ENCODE assay signal across 8 mouse cellular contexts in the genomic region with DNA sequence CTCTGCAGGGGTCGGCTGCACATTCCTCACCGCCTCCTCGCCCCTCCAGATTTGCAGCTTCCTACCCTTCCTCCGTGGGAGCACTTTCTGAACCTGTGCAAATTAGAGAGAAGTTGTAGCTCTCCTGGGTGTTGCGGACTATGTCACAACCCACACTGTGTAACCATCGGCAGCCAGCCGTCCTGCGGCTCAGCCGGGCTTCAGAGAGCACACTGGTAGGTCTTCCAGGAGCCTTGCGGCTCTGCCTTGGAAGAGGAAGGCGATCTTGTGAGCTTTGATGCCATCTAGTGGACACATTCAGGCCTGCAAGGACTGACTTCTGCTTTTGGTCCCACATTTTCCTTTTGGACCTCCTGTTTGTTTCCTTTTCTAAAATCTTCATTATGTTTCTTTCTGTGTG. TPM values are rescaled to one million over a fixed set of nuclear protein-coding genes. Genes with fewer than 3 reads are reported as not detected.
DNase-seq lines count a peak whose midpoint lies in the region; ATAC-seq and TF ChIP-seq lines count a peak whose summit lies in the region.

No protein-coding gene starts in this region.

- no peak for TF ChIP-seq POLR2A in olfactory bulb, adult 2 months (IDR thresholded peaks at IDR 0.05; ENCODE audit: insufficient read depth, low read depth, low read length)

- under 1% methylated on average over 11 of the region's 11 CpGs for WGBS in forebrain, embryonic 16.5 days
- WGBS in lung, embryonic 14.5 days = under 1% methylated on average over 11 of the region's 11 CpGs
- 0% methylated on average over 11 of the region's 11 CpGs for WGBS in olfactory bulb, adult 2 months

- no peaks in the 10 kb centered on the region for H3K36me3 ChIP-seq in ES-E14 (ENCODE audit: control insufficient read depth, insufficient read depth, low read length, poor library complexity, severe bottlenecking)
- H3K36me3 ChIP-seq in forebrain, embryonic 16.5 days (ENCODE audit: control insufficient read depth, insufficient read depth) = no peaks in the 10 kb centered on the region
- H3K36me3 ChIP-seq in lung, embryonic 14.5 days (ENCODE audit: insufficient read depth) = no peaks in the 10 kb centered on the region

- H3K4me1 ChIP-seq in ES-E14 (ENCODE audit: control insufficient read depth in 2 of 2, insufficient read depth in 2 of 2, low read length in 2 of 2, poor library complexity in 1 of 2) = peaks cover 4 to 23% of the 10 kb centered on the region in 2 experiments; a peak in 3 of 4 replicates
- H3K4me1 ChIP-seq in forebrain, embryonic 16.5 days (replicated peaks; ENCODE audit: control insufficient read depth, insufficient read depth, low read length) = peaks cover 18% of the 10 kb centered on the region
- H3K4me1 ChIP-seq in lung, embryonic 14.5 days (ENCODE audit: insufficient read depth) = peaks cover 4% of the 10 kb centered on the region; the same call in 1 of the 2 replicates
- H3K4me1 ChIP-seq in olfactory bulb, adult 2 months (ENCODE audit: control insufficient read depth, insufficient read depth, low read length) = peaks cover 17% of the 10 kb centered on the region

- H3K27ac ChIP-seq in ES-E14 (ENCODE audit: insufficient read depth, low read depth, low read length, poor library complexity, severe bottlenecking) = no peak overlapping the region
- H3K27ac ChIP-seq in forebrain, embryonic 16.5 days (ENCODE audit: low read length) = no peak overlapping the region
- no peak overlapping the region for H3K27ac ChIP-seq in lung, embryonic 14.5 days (ENCODE audit: low read depth)
- no peak overlapping the region for H3K27ac ChIP-seq in olfactory bulb, adult 2 months (ENCODE audit: insufficient read depth, low read depth, low read length)

- H3K9me3 ChIP-seq in ES-E14 (ENCODE audit: control insufficient read depth, insufficient read depth, low read depth, low read length) = no peaks in the 10 kb centered on the region
- no peaks in the 10 kb centered on the region for H3K9me3 ChIP-seq in forebrain, embryonic 16.5 days (ENCODE audit: control insufficient read depth, low read length)
- H3K9me3 ChIP-seq in lung, embryonic 14.5 days (ENCODE audit: low read depth, low read length) = no peaks in the 10 kb centered on the region

- TF ChIP-seq CTCF in lung, embryonic 14.5 days (IDR thresholded peaks at IDR 0.05; ENCODE audit: low read depth) = peak; percentile 97
- TF ChIP-seq CTCF in olfactory bulb, adult 2 months (IDR thresholded peaks at IDR 0.05; ENCODE audit: insufficient read depth, low read depth, low read length) = no peak

- peak overlapping the region; percentile 84 for H3K4me2 ChIP-seq in forebrain, embryonic 16.5 days (ENCODE audit: low read length)
- peak overlapping the region; percentile 88 for H3K4me2 ChIP-seq in lung, embryonic 14.5 days

- H3K27me3 ChIP-seq in forebrain, embryonic 16.5 days (replicated peaks; ENCODE audit: control insufficient read depth, insufficient read depth, low read length) = no peaks in the 10 kb centered on the region; the same call in 1 of the 2 replicates
- H3K27me3 ChIP-seq in lung, embryonic 14.5 days (ENCODE audit: insufficient read depth, low read length) = no peaks in the 10 kb centered on the region; the same call in 1 of the 2 replicates

- no peak overlapping the region for H3K9ac ChIP-seq in ES-E14 (ENCODE audit: insufficient read depth, low read depth, low read length, poor library complexity, severe bottlenecking)
- H3K9ac ChIP-seq in forebrain, embryonic 16.5 days (replicated peaks; ENCODE audit: low read depth, low read length) = peak overlapping the region; percentile 64
- H3K9ac ChIP-seq in lung, embryonic 14.5 days = peak overlapping the region; percentile 47

- peak; percentile 82 for DNase-seq in ES-E14 (ENCODE audit: low read depth, low spot score)
- peak; percentile 83 for DNase-seq in cerebellum, adult 11-12 months
- peak; percentile 89 for DNase-seq in heart, postnatal 4 days
- DNase-seq in layer of hippocampus, adult 8-10 months (ENCODE audit: low spot score in 2 of 2) = peak; percentile 74 to 89
- DNase-seq in lung, embryonic 14.5 days = peak; percentile 97
- DNase-seq in thymus, adult 18-20 months = peak; percentile 61 to 70

- in situ Hi-C loops in ES-E14 (cut with MboI; ENCODE audit: low sequenced_read_pairs in 2 of 2, unreplicated experiment in 2 of 2) = loop anchor here in 1 of 2 experiments (10.0 kb wide), 1 partner anchor 329 kb away; no protein-coding TSS in a partner anchor

- H3K4me3 ChIP-seq in ES-E14 (ENCODE audit: insufficient read depth in 1 of 2, low read depth in 1 of 2, low read length in 2 of 2, poor library complexity in 1 of 2, severe bottlenecking in 1 of 2) = peak overlapping the region; percentile 43 to 68
- H3K4me3 ChIP-seq in forebrain, embryonic 16.5 days (replicated peaks; ENCODE audit: low read length) = peak overlapping the region; percentile 43
- H3K4me3 ChIP-seq in lung, embryonic 14.5 days (ENCODE audit: low read depth, low read length) = peak overlapping the region; percentile 38
- H3K4me3 ChIP-seq in olfactory bulb, adult 2 months (ENCODE audit: insufficient read depth, low read depth, low read length) = peak overlapping the region; percentile 27

- ATAC-seq in forebrain, embryonic 16.5 days = peak; percentile 80
- ATAC-seq in lung, embryonic 14.5 days (ENCODE audit: insufficient read depth) = peak; percentile 77

TF ChIP-seq in ES-E14, 5 proteins besides CTCF, POLR2A, EP300 and RAD21:
- TF ChIP-seq MAFK (IDR thresholded peaks at IDR 0.05; ENCODE audit: insufficient read depth, low read depth, low read length) (no peak), ZC3H11A (IDR thresholded peaks at IDR 0.05; ENCODE audit: borderline replicate concordance, low read depth, low read length) (peak; percentile 73; the same call in 1 of the 2 replicates), CHD2 (IDR thresholded peaks at IDR 0.05; ENCODE audit: low read depth, low read length) (no peak), HCFC1 (IDR thresholded peaks at IDR 0.05; ENCODE audit: borderline replicate concordance, insufficient read depth, low read length) (no peak), ZNF384 (IDR thresholded peaks at IDR 0.05; ENCODE audit: low read depth, low read length) (no peak)

RNA-seq across cellular contexts. Expression of a gene that starts 38.0 kb away (rescaled TPM):
- 13.3 and 20.4 TPM in 2 replicates for total RNA-seq in ES-E14 (2012; rRNA removed)
- polyA plus RNA-seq in forebrain, embryonic 16.5 days (2015; fragmentation: Nextera tagmentation; extraction: Ambion mirVana) = 23.5 and 25.0 TPM in 2 replicates
- total RNA-seq in heart, postnatal 4 days (2021) = 10 to 100 TPM; 35.8 to 36.5 TPM
- 10 to 100 TPM; 32.5 to 36.3 (median 34.8) TPM for total RNA-seq in layer of hippocampus, adult 8-10 months (2022)
- 26.3 and 27.0 TPM in 2 replicates for polyA plus RNA-seq in lung, embryonic 14.5 days (2014; fragmentation: Nextera tagmentation; extraction: Ambion mirVana)
- polyA plus RNA-seq in olfactory bulb, adult 2 months (2012; ENCODE audit: insufficient read depth, insufficient read length, low replicate concordance, missing spikeins) = not detected in 2 replicates

RNA-seq across cellular contexts. Expression of a gene that starts 49.9 kb away (rescaled TPM):
- 503 and 657 TPM in 2 replicates for total RNA-seq in ES-E14 (2012; rRNA removed)
- 3,503 and 3,633 TPM in 2 replicates for polyA plus RNA-seq in forebrain, embryonic 16.5 days (2015; fragmentation: Nextera tagmentation; extraction: Ambion mirVana)
- total RNA-seq in heart, postnatal 4 days (2021) = 1,000 to 10,000 TPM in 1 of 2 experiments, 100 to 1,000 TPM in 1; 959 to 1,008 TPM
- 100 to 1,000 TPM; 296 to 316 (median 303) TPM for total RNA-seq in layer of hippocampus, adult 8-10 months (2022)
- 2,358 and 2,465 TPM in 2 replicates for polyA plus RNA-seq in lung, embryonic 14.5 days (2014; fragmentation: Nextera tagmentation; extraction: Ambion mirVana)
- polyA plus RNA-seq in olfactory bulb, adult 2 months (2012; ENCODE audit: insufficient read depth, insufficient read length, low replicate concordance, missing spikeins) = 812 TPM in 1 of 2 replicates, not detected in the other
